Mouse (Mus musculus) stomach, embryonic 14.5 days (tissue): ENCODE data around the gene Dmgdh. TPM values are rescaled to one million over a fixed set of nuclear protein-coding genes. Genes with fewer than 3 reads are reported as not detected.

Experiments
- ATAC-seq: fragments of 200-750 bp; cut with Nextera tagmentation; 2 replicates; pipeline ENCODE4 v1.8.0; 2017; ENCODE audit warnings: low read depth, moderate TSS enrichment; ENCODE audit not compliant: insufficient number of reproducible peaks, insufficient read depth, low FRiP score
- H3K27ac ChIP-seq: fragments of 300-500 bp; sonication (generic); 2 replicates; pipeline ENCODE4 v1.5.1; 2014; ENCODE audit warnings: mild to moderate bottlenecking, low read length, moderate library complexity, mixed read lengths
- H3K27me3 ChIP-seq: fragments of 300-500 bp; sonication (generic); 2 replicates; pipeline ENCODE4 v1.6.1; 2014; ENCODE audit warnings: low read length, control low read depth, mixed read lengths; ENCODE audit not compliant: control insufficient read depth, insufficient read depth
- H3K36me3 ChIP-seq: fragments of 300-500 bp; sonication (generic); 2 replicates; pipeline ENCODE4 v1.6.1; 2014; ENCODE audit warnings: mild to moderate bottlenecking, control low read depth, low read length, moderate library complexity, mixed read lengths; ENCODE audit not compliant: control insufficient read depth, insufficient read depth
- H3K4me1 ChIP-seq: fragments of 300-500 bp; sonication (generic); 2 replicates; pipeline ENCODE4 v1.6.1; 2014; ENCODE audit warnings: low read length, control low read depth, mixed read lengths; ENCODE audit not compliant: control insufficient read depth, insufficient read depth
- H3K4me2 ChIP-seq: fragments of 300-500 bp; sonication (generic); replicated peaks from 2 replicates; pipeline ENCODE4 v1.6.1; 2014; ENCODE audit warnings: low read depth, low read length, control low read depth
- H3K4me3 ChIP-seq: fragments of 300-500 bp; sonication (generic); 2 replicates; pipeline ENCODE4 v1.5.1; 2014; ENCODE audit warnings: low read depth, low read length, control low read depth
- H3K9ac ChIP-seq: fragments of 300-500 bp; sonication (generic); replicated peaks from 2 replicates; pipeline ENCODE4 v1.6.1; 2014; ENCODE audit warnings: low read depth, mild to moderate bottlenecking, control low read depth, low read length, moderate library complexity, mixed read lengths
- H3K9me3 ChIP-seq: fragments of 300-500 bp; sonication (generic); 2 replicates; pipeline ENCODE4 v1.6.1; 2016; ENCODE audit warnings: low read depth, low read length, control low read depth; ENCODE audit not compliant: control insufficient read depth
- WGBS: fragments of 180-500 bp; shearing (Covaris S2); extraction: QIAGEN DNeasy Blood & Tissue Kit; methylation state at CpG from one replicate; pipeline ENCODE4 v1.1.7; 2014; 5-methylcytosine and 5-hydroxymethylcytosine counted together
- polyA plus RNA-seq: library from polyadenylated mRNA; unstranded; fragments of >200 nt; fragmentation: Nextera tagmentation; extraction: Ambion mirVana; gene quantifications from 2 replicates; pipeline ENCODE4 v1.2.1, GENCODE M21; 2014

Dmgdh gene
- polyA plus RNA-seq, 1 experiment from 2014 or later = not detected

DNA sequence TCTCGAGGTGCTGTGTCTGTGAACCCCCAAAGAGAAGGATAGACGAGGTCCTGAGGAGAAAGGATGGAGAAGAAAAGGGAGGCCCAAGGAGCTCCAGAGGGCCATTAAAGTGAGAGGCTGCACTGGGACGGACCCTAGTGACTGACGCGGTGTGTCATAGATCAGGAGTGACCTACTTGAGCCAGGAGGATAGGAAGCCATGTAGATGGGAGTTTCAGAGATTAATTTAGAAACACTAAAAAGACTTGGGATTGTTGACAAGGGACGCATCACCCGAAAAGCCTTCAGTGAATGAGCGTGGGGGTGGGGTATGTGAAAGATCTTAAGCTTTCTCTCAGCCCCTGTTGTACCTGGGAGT, 98.0 kb downstream of the Dmgdh start:
- Histone ChIP-seq H3K9ac (peak overlapping the region; percentile 73), H3K4me3 (peak overlapping the region; percentile 65), H3K36me3 (no peaks in the 10 kb centered on the region), H3K9me3 (no peaks in the 10 kb centered on the region), H3K4me1 (peaks cover 3% of the 10 kb centered on the region; the same call in 1 of the 2 replicates), H3K27ac (no peak overlapping the region), H3K27me3 (no peaks in the 10 kb centered on the region), H3K4me2 (peak overlapping the region; percentile 80)
- peak; percentile 64 for ATAC-seq
- WGBS = 29% methylated on average over 8 of the region's 8 CpGs

DNA sequence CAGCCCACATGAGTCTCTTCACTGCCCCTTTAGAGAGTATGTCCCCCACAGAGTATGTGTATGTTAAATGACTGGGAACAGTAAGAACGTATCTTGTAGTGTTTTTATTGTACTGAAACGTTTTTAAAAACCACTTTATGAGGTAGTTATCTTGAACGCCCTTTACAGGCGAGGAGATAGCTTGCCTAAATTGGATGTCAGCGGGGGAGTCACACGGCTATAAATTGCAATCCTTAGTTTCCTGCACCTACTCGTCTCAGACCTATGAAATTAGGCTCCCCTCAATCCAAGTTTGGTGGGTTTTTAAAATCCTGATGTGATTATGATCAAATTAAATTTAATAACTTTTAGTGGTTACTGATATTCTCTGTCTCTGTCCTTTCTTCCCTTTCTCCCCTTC, 98.6 kb downstream of the Dmgdh start:
- Histone ChIP-seq H3K27ac (no peak overlapping the region), H3K4me2 (peak overlapping the region; percentile 80), H3K36me3 (no peaks in the 10 kb centered on the region), H3K4me3 (no peak overlapping the region), H3K9ac (no peak overlapping the region), H3K27me3 (no peaks in the 10 kb centered on the region), H3K9me3 (no peaks in the 10 kb centered on the region), H3K4me1 (peaks cover 3% of the 10 kb centered on the region; the same call in 1 of the 2 replicates)
- 71% methylated on average over 7 of the region's 7 CpGs for WGBS
- no peak for ATAC-seq

- H3K4me1 ChIP-seq = peaks cover 3% of the 10 kb centered on the region; the same call in 1 of the 2 replicates
- no peaks in the 10 kb centered on the region for H3K36me3 ChIP-seq
- H3K9me3 ChIP-seq = no peaks in the 10 kb centered on the region
- no peak overlapping the region for H3K9ac ChIP-seq
- ATAC-seq = no peak
- H3K4me2 ChIP-seq = no peak overlapping the region
- no peaks in the 10 kb centered on the region for H3K27me3 ChIP-seq
- H3K4me3 ChIP-seq = no peak overlapping the region
- WGBS = 60% methylated on average over 7 of the region's 7 CpGs
- H3K27ac ChIP-seq = no peak overlapping the region
Observed at GRCm38 (mm10) chr13:93773704-93774315, 99.6 kb downstream of the Dmgdh start.

DNA sequence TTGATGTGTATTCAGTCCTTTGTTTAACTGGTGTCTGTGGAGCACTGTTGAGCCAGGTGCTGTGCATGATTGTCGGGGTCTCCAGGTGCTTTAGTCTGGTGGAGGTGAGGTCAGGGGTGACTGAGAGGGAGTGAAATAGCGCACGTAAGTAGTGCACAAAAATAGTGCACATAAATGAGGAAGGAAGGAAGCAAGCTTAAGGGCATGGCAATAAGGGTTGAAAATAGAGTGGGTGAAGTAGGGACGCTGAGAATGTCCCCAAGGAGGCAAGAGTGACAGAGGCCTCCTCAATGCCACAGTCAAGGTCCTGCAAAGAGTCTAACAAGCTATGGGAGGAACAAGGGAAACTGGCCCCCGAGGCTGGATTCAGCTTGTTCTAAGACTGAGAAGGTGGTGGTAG, 108.6 kb downstream of the Dmgdh start:
- Histone ChIP-seq H3K4me3 (no peak overlapping the region), H3K9me3 (no peaks in the 10 kb centered on the region), H3K27me3 (no peaks in the 10 kb centered on the region), H3K4me2 (no peak overlapping the region), H3K4me1 (no peaks in the 10 kb centered on the region), H3K36me3 (no peaks in the 10 kb centered on the region), H3K27ac (no peak overlapping the region), H3K9ac (no peak overlapping the region)
- ATAC-seq = no peak
- 79% methylated on average over 5 of the region's 5 CpGs for WGBS

DNA sequence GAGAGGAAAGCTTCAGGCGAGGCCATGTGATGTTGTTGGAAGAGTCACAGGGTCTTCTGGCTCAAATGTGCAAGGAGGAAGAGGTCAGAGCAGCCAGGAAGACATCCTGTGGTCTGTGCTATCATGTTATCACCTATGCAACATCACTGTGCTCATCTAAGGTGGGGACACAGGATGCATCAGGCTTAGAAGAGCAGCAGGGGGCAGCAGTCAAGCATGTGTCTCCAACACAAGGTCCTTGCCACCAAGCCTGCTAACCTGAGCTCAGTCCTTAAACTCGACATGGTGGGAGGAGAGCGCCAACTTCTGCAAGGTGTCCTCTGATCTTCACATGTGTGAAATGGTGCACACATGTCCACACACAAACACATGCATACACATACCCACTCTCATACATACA, 111.1 kb downstream of the Dmgdh start:
- no peak overlapping the region for H3K27ac ChIP-seq
- no peaks in the 10 kb centered on the region for H3K36me3 ChIP-seq
- H3K4me2 ChIP-seq = no peak overlapping the region
- H3K4me1 ChIP-seq = no peaks in the 10 kb centered on the region
- 70% methylated on average over 3 of the region's 3 CpGs for WGBS
- H3K4me3 ChIP-seq = no peak overlapping the region
- no peak overlapping the region for H3K9ac ChIP-seq
- H3K9me3 ChIP-seq = no peaks in the 10 kb centered on the region
- H3K27me3 ChIP-seq = no peaks in the 10 kb centered on the region
- no peak for ATAC-seq

- ATAC-seq = no peak
- Histone ChIP-seq H3K27ac (no peak overlapping the region), H3K27me3 (no peaks in the 10 kb centered on the region), H3K4me2 (no peak overlapping the region), H3K4me3 (no peak overlapping the region), H3K9me3 (no peaks in the 10 kb centered on the region), H3K9ac (no peak overlapping the region), H3K36me3 (no peaks in the 10 kb centered on the region), H3K4me1 (no peaks in the 10 kb centered on the region)
- WGBS = 74% methylated on average over 2 of the region's 2 CpGs
Observed at GRCm38 (mm10) chr13:93786051-93786450, 111.8 kb downstream of the Dmgdh start.

DNA sequence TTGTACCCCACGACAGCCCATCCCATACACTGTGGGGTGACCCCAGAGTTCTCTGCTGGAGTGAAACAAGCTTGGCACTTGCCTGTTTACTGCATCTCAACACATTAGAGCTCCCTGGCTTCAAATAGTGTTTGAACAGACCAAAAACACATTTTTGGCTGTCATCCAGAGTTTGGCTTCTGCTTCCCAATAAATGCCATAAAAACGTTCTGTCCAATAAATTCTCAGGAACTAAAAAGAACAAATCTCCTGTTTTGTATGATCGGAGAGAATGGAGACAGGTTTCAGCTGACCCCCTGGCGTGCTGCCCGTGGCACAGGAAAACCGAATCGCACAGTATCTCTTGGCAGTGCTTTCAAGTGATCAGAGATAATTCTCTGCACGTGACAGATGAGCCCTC, 113.4 kb downstream of the Dmgdh start:
- 47% methylated on average over 8 of the region's 8 CpGs for WGBS
- no peak overlapping the region for H3K9ac ChIP-seq
- H3K4me1 ChIP-seq = no peaks in the 10 kb centered on the region
- no peaks in the 10 kb centered on the region for H3K27me3 ChIP-seq
- H3K36me3 ChIP-seq = no peaks in the 10 kb centered on the region
- no peak overlapping the region for H3K4me2 ChIP-seq
- H3K9me3 ChIP-seq = no peaks in the 10 kb centered on the region
- H3K27ac ChIP-seq = no peak overlapping the region
- H3K4me3 ChIP-seq = no peak overlapping the region
- ATAC-seq = no peak

DNA sequence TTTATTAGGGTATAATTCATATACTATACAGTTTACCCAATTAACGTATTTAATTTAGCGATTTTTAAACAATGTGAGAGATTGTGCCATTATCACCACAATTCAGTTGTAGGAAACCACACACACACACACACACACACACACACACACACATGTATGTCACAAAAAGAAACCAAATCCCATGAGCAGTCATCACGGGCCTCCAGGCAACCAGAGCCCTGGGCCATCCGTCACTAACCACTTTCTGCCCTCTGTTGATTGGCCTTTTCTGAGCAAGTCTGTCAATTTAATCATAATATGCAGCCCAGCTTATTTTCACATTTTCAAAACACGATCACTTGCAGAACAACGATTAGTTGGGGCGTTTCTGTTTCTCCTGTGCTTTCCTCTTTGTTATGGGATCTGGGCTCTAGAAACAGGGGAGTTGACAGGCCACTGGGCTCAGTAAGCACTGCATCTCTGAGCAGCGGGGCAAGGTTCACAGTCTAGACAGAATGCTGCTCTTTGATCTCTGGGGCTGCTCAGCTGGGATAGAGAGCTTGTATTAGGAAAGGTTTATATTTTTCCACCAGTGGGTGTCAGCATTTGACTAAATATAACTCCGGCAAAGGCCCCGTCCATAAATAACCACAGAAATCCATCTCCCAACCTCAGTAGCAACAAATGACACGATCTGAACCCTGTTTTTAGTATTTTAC, 118.9 kb downstream of the Dmgdh start:
- ATAC-seq = no peak
- H3K4me2 ChIP-seq = no peak overlapping the region
- H3K4me1 ChIP-seq = no peaks in the 10 kb centered on the region
- no peak overlapping the region for H3K4me3 ChIP-seq
- H3K9me3 ChIP-seq = no peaks in the 10 kb centered on the region
- no peaks in the 10 kb centered on the region for H3K36me3 ChIP-seq
- H3K27me3 ChIP-seq = no peaks in the 10 kb centered on the region
- no peak overlapping the region for H3K27ac ChIP-seq
- no peak overlapping the region for H3K9ac ChIP-seq
- 42% methylated on average over 11 of the region's 11 CpGs for WGBS
